In genomic region chr5:89467886-89468285, GRCm38 (mm10) we compare ENCODE assay signal across 41 mouse cellular contexts. TPM values are rescaled to one million over a fixed set of nuclear protein-coding genes. Genes with fewer than 3 reads are reported as not detected.
"Had no signal": no experiment of that assay in that cellular context is flagged by ENCODE, and none has a peak within 500 bp of the region (broad histone marks: within the 10 kb centered on the region; RNA-seq: fewer than 3 reads in every experiment).

No protein-coding gene starts in this region.

- ATAC-seq: hindbrain, embryonic 16.5 days; inflammation-experienced regulatory T-cells, adult 6 months had no signal

- H3K36me3 ChIP-seq: heart, embryonic 10.5 days; heart, embryonic 12.5 days; hindbrain, embryonic 10.5 days; hindbrain, embryonic 12.5 days; kidney, embryonic 15.5 days; limb, embryonic 13.5 days; limb, embryonic 15.5 days; liver, embryonic 13.5 days had no signal

- H3K4me1 ChIP-seq: heart, embryonic 10.5 days; hindbrain, embryonic 10.5 days; hindbrain, embryonic 12.5 days; kidney, embryonic 15.5 days; limb, embryonic 13.5 days; limb, embryonic 15.5 days; liver, embryonic 13.5 days had no signal

- H3K9ac ChIP-seq: heart, embryonic 12.5 days; hindbrain, embryonic 12.5 days; hindbrain, embryonic 14.5 days; kidney, embryonic 15.5 days; limb, embryonic 13.5 days; limb, embryonic 15.5 days; liver, embryonic 13.5 days had no signal

- H3K27me3 ChIP-seq: heart, embryonic 12.5 days; hindbrain, embryonic 12.5 days; kidney, embryonic 15.5 days; limb, embryonic 13.5 days; limb, embryonic 15.5 days; liver, embryonic 13.5 days had no signal

- H3K9me3 ChIP-seq: heart, embryonic 10.5 days; heart, embryonic 12.5 days; hindbrain, embryonic 10.5 days; hindbrain, embryonic 12.5 days; kidney, embryonic 15.5 days; limb, embryonic 13.5 days; limb, embryonic 15.5 days; liver, embryonic 13.5 days had no signal

- DNase-seq: gastrocnemius, adult 2 months; gastrocnemius, postnatal 10 days; gastrocnemius, postnatal 25 days; heart, adult 18-20 months; heart, postnatal 10 days; heart, postnatal 4 days; kidney, adult 11 months; kidney, adult 2 months; kidney, adult 9 months; kidney, postnatal 14 days; kidney, postnatal 36 days; layer of hippocampus, adult 9-11 months; layer of hippocampus, postnatal 36 days; left cerebral cortex, postnatal 4 days; liver, embryonic 13.5 days had no signal

- H3K27ac ChIP-seq: gastrocnemius, adult 2 months; heart, embryonic 10.5 days; hindbrain, embryonic 10.5 days; hindbrain, embryonic 12.5 days; hindbrain, embryonic 14.5 days; kidney, embryonic 15.5 days; kidney, postnatal 0 days; limb, embryonic 13.5 days; limb, embryonic 15.5 days; liver, embryonic 13.5 days had no signal

- H3K4me2 ChIP-seq: heart, embryonic 12.5 days; hindbrain, embryonic 12.5 days; hindbrain, embryonic 14.5 days; kidney, embryonic 15.5 days; limb, embryonic 13.5 days; limb, embryonic 15.5 days; liver, embryonic 13.5 days had no signal

- H3K4me3 ChIP-seq: gastrocnemius, adult 2 months; heart, embryonic 10.5 days; heart, embryonic 12.5 days; hindbrain, embryonic 10.5 days; hindbrain, embryonic 12.5 days; kidney, embryonic 15.5 days; limb, embryonic 13.5 days; limb, embryonic 15.5 days; liver, embryonic 13.5 days had no signal

RNA-seq across cellular contexts. Expression of gene Gc, which starts 10.2 kb away (rescaled TPM):
- total RNA-seq: gastrocnemius, adult 2 months; gastrocnemius, postnatal 25 days; granulocyte monocyte progenitor cell, adult 5-6 weeks; heart, adult 18-20 months; heart, adult 8-10 months; heart, postnatal 10 days; heart, postnatal 25 days; heart, postnatal 4 days; layer of hippocampus, adult 18-20 months; layer of hippocampus, adult 8-10 months; layer of hippocampus, postnatal 14 days; layer of hippocampus, postnatal 36 days; left cerebral cortex, adult 18-20 months; left cerebral cortex, adult 8-10 months; left cerebral cortex, postnatal 10 days; left cerebral cortex, postnatal 25 days; left cerebral cortex, postnatal 4 days had no signal
- polyA plus RNA-seq: heart, embryonic 14.5 days; hindbrain, embryonic 10.5 days; hindbrain, embryonic 12.5 days; hindbrain, embryonic 14.5 days; large intestine, adult 2 months; limb, embryonic 11.5 days; limb, embryonic 13.5 days had no signal

RNA-seq across cellular contexts. Expression of gene Npffr2, which starts 59.3 kb away (rescaled TPM):
- total RNA-seq: gastrocnemius, adult 2 months; gastrocnemius, postnatal 10 days; gastrocnemius, postnatal 25 days; gastrocnemius, postnatal 4 days; granulocyte monocyte progenitor cell, adult 5-6 weeks; heart, adult 8-10 months; heart, postnatal 10 days; heart, postnatal 25 days; heart, postnatal 4 days; layer of hippocampus, adult 18-20 months; layer of hippocampus, postnatal 14 days; layer of hippocampus, postnatal 36 days had no signal
- polyA plus RNA-seq: heart, embryonic 12.5 days; heart, embryonic 14.5 days; heart, embryonic 16.5 days; hindbrain, embryonic 12.5 days; inflammation-experienced regulatory T-cells, adult 6 months; kidney, adult 2 months; kidney, embryonic 15.5 days; large intestine, adult 2 months; limb, embryonic 11.5 days; limb, embryonic 15.5 days; liver, embryonic 13.5 days had no signal
